Mouse (Mus musculus): ENCODE measurements around the gene Slc5a3. TPM values are rescaled to one million over a fixed set of nuclear protein-coding genes. Genes with fewer than 3 reads are reported as not detected.
A peak's percentile ranks its signal among the peaks of the same experiment; 100 is the strongest.

The Slc5a3 gene
- total RNA-seq (2017): 8.3 and 9.2 TPM in 2 replicates

DNA sequence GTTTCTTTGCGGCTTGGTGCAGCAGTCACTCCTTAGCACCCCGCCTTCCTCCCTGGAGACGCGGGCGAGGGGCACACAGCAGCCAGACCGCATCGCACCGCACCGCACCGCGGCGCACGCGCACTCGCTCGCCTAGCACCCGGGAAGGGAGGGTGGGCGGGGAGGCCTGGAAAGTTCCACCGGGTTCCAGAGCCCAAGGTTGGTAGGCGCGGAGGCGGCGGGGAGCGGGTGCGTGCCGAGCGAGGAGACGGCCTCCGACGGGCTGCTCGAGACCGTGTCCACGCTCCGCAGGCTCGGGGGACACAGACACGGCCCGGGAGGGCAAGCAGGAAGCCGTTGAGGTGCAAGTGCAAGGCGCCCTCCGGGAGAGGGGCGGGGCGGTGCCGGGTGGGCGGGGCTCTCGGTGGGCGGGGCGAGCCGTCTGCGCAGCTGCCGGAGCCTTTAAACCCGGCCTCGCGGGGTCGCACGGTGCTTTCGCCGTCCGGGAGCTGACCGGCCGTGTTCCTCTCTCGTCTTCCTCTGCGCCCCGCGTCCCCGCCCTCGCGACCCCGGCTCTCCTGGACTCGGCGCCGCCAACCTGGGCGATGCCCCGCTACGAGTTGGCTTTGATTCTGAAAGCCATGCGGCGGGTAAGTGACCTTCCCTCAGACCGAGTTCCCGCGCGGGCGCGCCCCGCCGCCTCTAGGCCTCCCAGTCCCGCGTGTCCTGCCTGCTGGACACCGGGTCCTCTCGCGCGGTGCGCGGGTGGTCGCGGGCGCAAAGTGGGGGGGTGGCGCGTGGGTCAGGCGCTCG lies at the start of gene Slc5a3, which contains the start of the genes Mrps6 and Gm49711:
Gene Slc5a3, plus strand, starts transcription at position 471 of the 792 bp plus-strand sequence.
Gene Mrps6, plus strand, starts transcription at position 419 of the 792 bp plus-strand sequence.
Gene Gm49711, plus strand, starts transcription at position 465 of the 792 bp plus-strand sequence.
- ATAC-seq (replicated peaks in 1 of 2; ENCODE audit: insufficient read depth in 1 of 2, low FRiP score in 2 of 2, low TSS enrichment in 1 of 2, low read depth in 1 of 2, poor library complexity in 2 of 2, severe bottlenecking in 2 of 2): peak; percentile 67 to 83

DNA sequence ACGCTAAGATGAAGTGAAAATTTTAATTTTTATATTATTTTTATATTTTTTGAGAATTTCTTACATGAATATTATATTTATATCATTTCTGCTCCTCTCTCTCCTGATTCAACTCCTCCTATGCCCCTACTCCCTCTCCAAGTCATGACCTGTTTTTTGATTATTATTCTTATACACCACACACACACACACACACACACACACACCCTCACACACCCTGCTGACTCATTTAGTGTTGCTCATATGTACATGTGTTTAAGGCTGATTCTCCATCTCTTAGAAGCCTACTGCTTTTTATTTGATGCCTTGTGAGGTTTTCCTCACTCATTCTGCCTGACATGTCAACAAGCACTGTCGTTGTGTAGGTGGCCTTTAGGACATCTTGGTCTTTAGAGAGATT lies 48.5 kb upstream of the Slc5a3 start:
- ATAC-seq (replicated peaks in 1 of 2; ENCODE audit: insufficient read depth in 1 of 2, low FRiP score in 2 of 2, low TSS enrichment in 1 of 2, low read depth in 1 of 2, poor library complexity in 2 of 2, severe bottlenecking in 2 of 2): no peak

DNA sequence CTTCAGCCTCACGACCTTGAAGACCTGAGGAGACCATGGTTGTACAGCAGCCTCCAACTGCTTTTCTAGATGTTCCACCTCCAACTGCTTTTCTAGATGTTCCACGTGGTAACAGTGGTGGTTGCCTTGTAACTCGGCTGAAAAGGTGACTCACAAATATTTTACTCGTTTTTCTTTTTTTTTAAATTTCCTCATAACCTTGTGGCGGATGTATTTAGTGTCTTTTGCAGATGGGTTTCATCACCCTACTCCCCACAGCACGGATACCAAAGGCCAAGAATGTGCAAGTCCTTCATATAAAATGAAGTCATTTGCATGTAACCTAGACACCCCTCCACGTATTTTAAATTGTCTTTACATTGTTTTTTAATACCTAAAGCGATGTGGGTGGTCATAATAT lies 41.3 kb upstream of the Slc5a3 start:
- ATAC-seq (replicated peaks in 1 of 2; ENCODE audit: insufficient read depth in 1 of 2, low FRiP score in 2 of 2, low TSS enrichment in 1 of 2, low read depth in 1 of 2, poor library complexity in 2 of 2, severe bottlenecking in 2 of 2): no peak

DNA sequence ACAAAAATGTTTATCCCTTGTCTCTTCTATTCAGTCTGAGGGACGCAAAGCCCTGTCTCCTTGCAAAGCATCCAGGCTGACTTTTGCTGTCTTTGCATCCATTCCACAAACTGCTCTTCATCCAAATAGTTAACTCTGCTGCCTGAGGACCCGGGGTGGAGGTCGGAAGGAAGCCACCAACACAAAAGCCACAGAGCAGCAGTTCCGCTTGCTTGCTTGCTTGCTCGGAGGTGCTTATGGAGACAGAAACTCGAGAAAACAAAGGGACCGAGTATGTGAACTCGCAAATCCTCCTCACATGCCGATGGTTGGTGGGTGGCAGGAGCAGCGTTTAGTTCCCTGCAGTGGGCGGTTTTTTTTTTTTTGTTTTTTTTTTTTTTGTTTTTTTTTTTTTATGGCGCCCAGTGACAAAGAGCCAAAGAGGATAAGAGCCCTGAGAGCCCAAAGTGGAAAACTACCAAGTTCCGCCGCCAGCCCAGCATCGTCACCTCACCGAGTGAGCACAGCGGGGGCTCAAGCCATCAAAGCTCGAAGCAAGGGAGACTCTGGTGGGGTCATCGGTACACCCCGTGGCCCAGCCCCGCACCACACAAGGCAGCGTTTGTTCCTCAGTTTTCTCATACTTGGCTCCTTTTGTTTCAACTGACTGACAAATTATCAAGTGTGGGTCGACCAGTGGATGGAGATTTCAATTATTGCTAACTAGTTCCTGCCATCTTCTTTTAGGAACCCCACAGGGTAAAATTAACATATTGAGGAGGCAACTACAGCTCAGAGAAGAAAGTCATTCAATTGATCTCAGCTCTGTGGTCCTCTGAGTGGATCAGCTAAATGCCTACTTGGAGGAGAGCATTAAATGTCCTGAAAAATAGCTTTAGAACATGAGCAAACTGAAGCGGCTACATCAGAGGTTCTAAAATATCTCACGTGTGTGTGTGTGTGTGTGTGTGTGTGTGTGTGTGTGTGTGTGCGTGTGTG lies 38.7 kb upstream of the Slc5a3 start:
- ATAC-seq (replicated peaks in 1 of 2; ENCODE audit: insufficient read depth in 1 of 2, low FRiP score in 2 of 2, low TSS enrichment in 1 of 2, low read depth in 1 of 2, poor library complexity in 2 of 2, severe bottlenecking in 2 of 2): peak; percentile 67

DNA sequence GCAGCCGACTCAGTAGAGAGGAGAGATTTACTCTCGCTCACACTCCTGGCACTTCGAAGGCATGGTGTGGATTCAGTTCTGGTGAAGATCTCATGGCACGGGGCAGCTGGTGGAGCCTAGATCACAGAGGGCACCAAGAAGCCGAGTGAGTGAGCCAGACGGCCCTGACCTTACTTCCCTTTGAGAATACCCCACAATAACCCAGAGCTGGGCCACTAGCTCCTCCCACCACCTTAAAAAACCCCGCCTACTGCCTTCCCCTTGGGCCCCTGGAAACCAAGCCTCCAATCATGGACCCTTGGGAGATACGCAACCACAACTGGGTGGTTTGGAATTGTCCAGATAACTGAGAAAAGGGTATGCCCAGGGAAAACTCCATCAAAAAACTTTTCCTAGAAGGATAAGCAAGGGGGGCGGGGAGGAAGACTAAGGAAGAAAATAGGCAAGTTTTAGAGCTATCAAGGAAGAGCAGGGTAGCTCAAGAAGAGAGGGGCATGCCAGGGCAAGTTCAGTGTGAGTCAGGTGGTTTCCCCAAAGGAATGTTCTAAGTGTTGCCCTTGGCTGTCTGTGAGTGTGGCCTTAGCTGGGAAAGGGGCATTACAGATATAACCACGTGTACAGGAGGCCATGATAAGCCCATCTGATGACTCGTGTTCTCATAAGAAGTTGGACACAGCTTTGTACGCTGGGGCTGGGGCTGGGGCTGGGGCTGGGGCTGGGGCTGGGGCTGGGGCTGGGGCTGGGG lies 36.3 kb upstream of the Slc5a3 start:
- no peak for ATAC-seq (replicated peaks in 1 of 2; ENCODE audit: insufficient read depth in 1 of 2, low FRiP score in 2 of 2, low TSS enrichment in 1 of 2, low read depth in 1 of 2, poor library complexity in 2 of 2, severe bottlenecking in 2 of 2)

DNA sequence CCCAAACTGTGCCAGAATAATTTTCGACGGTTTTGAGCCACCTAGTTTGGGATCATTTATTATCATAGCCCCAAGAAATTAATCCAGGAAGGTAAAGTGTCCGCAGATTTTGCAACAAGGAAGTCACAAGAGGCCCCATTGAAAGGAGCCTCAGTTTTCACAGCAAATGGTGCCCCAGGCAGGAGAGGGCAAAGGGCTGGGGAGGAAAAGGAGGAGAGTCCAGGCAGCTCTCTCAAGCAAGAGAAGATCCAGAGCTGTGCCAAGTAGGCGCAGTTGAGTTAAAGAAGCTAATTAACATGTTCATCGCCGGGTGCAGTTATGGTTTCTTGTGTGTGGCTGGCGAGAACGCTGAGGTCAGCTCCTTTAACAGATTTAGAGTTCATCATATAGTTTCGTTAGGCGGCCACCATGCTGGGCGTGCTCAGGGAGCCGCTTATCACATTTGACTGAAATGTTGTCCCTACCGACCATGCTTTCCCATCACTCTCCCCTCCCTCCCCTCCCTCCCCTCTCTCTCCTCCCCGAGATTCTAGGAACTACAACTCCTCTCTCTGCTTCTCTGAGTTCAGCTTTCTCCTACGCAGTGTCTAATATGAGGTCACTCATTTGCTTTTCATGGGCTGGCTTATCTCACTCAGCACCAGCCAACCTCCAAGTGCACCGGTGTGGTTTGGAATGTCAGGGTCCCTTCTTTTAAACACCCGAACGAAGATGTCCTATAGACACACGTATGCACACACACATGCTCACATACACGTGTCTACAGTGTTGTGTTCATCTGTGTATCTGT lies 35.4 kb upstream of the Slc5a3 start:
- no peak for ATAC-seq (replicated peaks in 1 of 2; ENCODE audit: insufficient read depth in 1 of 2, low FRiP score in 2 of 2, low TSS enrichment in 1 of 2, low read depth in 1 of 2, poor library complexity in 2 of 2, severe bottlenecking in 2 of 2)

DNA sequence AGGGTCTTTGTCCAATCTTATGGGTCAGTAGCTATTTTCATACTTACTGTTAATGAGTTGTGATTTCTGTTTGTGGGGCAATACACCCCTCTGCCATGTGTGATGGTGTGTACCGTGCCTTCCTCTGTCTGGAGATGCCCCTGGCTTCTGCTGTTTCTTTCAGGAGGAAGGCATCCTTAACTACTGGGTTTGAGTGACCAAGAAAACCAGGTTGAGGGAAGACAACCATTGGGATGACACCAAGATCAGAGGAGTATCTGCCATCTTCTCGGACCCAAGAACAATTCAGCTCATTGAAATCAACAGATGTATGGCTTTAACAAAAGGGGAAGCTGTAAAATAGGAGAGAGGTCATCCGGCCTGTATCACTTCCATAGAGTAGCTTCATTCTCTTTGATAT lies 24.8 kb upstream of the Slc5a3 start:
- no peak for ATAC-seq (replicated peaks in 1 of 2; ENCODE audit: insufficient read depth in 1 of 2, low FRiP score in 2 of 2, low TSS enrichment in 1 of 2, low read depth in 1 of 2, poor library complexity in 2 of 2, severe bottlenecking in 2 of 2)

DNA sequence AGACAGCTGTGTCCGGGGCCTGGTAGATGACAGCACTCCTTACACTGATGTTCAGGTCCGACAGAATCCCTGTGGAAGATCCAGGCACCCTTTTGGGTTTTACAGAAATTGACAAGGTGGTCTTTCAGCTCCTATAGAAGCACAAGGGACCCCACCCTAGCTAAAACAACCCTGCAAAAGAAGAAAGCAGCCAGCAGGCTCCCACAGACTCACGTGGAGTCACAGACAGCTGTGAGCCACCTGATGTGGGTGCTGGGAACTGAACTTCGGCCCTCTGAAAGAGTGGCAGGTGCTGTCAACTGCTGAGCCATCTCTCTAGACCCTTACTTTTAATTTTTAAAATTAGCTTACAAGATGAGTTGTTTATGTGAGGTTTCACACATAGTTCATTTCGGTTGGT lies 23.4 kb upstream of the Slc5a3 start:
- no peak for ATAC-seq (replicated peaks in 1 of 2; ENCODE audit: insufficient read depth in 1 of 2, low FRiP score in 2 of 2, low TSS enrichment in 1 of 2, low read depth in 1 of 2, poor library complexity in 2 of 2, severe bottlenecking in 2 of 2)

DNA sequence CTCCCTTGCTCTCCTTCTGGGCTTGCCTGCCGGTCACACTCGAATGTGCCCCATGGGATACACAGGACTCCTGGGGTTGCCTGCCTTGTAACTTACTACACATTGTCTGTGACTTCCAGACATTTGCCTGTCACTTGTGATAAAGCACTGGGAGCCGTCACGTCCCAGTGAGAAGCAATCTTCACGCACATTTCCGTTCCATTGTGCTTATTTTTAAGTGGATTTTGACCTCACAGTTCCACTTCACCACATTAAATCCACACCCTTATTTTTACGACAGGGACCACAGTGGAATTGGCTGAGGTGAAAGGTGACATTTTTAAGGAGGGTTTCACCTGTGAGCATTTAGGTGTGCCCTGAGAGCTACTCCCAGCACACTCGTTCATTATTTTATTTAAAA lies 21.4 kb upstream of the Slc5a3 start:
- no peak for ATAC-seq (replicated peaks in 1 of 2; ENCODE audit: insufficient read depth in 1 of 2, low FRiP score in 2 of 2, low TSS enrichment in 1 of 2, low read depth in 1 of 2, poor library complexity in 2 of 2, severe bottlenecking in 2 of 2)

DNA sequence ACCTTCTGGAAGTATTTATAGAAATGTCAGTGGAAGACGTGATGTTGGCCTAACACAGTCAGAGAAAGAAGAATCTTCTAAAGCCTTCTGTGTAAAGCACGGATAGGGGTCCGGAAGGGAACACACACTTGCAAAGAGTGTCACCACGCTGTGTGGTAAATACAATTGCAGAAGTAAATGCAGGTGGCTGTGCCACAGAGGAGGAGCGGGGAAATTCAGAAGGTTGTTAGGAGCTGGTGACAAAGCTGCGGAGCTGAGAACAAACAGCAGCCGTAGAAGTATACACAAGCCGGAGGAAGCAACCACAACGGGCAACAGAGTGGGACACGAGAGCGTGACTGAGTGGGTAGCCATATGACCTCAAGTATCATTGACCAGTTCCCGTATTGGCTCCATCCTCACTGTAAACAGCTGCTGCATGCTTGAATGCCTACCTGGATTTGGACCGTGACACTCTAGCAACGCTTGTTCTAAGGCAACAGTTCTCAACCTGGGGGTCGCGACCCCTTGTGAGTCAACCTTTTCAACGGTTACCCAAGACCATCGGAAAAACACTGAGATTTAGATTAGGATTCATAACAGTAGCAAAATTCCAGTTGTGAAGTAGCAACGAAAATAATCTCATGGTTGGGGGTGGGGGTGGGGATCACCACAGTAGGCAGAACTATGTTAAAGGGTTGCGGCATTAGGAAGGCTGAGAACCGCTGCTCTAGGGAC lies 20.1 kb upstream of the Slc5a3 start:
- ATAC-seq (replicated peaks in 1 of 2; ENCODE audit: insufficient read depth in 1 of 2, low FRiP score in 2 of 2, low TSS enrichment in 1 of 2, low read depth in 1 of 2, poor library complexity in 2 of 2, severe bottlenecking in 2 of 2): peak; percentile 87 to 95

DNA sequence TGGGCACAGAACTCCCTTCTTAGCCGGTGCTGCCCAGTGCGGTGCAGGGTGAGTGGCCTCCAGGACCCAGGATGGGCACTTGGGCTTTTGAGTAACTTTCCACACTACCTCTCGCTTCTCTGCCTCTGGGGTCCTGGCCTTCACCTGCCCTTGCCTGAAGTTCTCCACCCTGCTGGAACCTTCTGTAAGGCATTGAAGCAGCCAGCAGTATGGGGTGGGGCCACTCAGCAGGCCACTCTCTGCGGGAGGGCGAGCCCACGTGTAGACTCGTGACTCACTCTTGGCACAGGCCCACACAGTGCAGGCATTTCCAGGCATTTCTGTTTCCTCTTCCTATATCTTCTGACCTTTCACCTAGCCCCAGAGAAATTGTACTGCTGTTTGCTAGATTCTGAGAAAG lies 18.7 kb upstream of the Slc5a3 start:
- no peak for ATAC-seq (replicated peaks in 1 of 2; ENCODE audit: insufficient read depth in 1 of 2, low FRiP score in 2 of 2, low TSS enrichment in 1 of 2, low read depth in 1 of 2, poor library complexity in 2 of 2, severe bottlenecking in 2 of 2)

DNA sequence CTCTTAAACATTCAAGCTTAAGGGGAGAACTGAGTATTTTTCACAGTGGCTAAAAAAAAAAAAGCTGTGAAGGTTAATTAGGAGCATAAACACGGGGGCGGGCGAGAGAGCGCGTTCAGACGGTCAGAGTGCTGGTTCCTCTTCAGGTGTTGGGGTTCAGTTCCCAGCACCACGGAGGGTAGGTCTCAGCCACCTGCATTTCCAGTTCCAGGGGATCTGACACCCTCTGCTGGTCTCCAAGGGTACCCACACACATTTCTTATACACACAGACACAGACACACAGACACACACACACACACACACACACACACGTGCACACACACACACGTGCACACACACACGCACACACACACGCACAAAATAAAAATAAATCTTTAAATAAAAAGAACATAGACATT lies 18.2 kb upstream of the Slc5a3 start:
- no peak for ATAC-seq (replicated peaks in 1 of 2; ENCODE audit: insufficient read depth in 1 of 2, low FRiP score in 2 of 2, low TSS enrichment in 1 of 2, low read depth in 1 of 2, poor library complexity in 2 of 2, severe bottlenecking in 2 of 2)

DNA sequence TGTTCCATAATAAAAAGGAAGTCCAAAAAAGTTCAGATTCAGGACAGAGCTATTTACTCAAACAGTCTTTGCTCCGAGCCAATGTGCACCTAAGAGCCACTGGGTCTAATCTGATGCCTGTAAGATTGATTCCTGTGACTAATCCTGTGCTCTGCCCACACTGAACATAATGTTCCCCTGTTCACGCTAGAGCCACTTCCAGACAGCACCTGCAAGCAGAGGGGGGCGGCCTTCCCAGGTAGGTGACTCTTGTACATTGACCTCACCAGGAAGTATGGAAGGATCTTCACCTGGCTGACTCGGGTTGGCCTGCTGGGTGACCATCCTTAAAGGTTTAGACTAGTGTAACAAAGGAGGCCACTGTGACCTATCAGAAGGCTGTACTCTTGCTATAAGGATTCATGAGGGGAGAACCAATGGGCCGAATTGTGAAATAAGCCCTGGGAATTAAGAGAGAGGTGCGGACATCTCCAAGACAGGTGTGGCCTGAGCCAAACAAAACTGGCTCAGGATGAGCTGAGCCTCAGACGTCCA lies 6.3 kb upstream of the Slc5a3 start:
- no peak for ATAC-seq (replicated peaks in 1 of 2; ENCODE audit: insufficient read depth in 1 of 2, low FRiP score in 2 of 2, low TSS enrichment in 1 of 2, low read depth in 1 of 2, poor library complexity in 2 of 2, severe bottlenecking in 2 of 2)

DNA sequence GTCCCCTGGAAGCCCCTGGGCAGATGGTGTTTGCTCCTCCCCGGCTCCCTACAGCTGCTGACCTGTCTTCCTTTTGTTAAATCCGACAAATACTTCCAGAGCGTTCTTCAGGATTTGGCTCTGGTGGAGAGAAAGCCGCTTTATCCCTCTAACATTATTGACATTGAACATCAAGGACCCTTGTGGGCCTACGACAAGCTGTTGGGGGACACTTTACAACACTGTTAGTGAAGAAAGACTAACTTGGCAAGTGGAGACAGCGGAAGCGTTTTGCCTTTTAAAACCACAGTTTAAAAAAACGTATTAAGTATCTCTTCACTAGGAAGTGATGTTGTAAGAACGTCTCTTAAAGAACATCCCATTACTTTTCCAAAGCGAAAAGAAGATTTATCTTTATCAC lies 5.6 kb upstream of the Slc5a3 start:
- ATAC-seq (replicated peaks in 1 of 2; ENCODE audit: insufficient read depth in 1 of 2, low FRiP score in 2 of 2, low TSS enrichment in 1 of 2, low read depth in 1 of 2, poor library complexity in 2 of 2, severe bottlenecking in 2 of 2): no peak

DNA sequence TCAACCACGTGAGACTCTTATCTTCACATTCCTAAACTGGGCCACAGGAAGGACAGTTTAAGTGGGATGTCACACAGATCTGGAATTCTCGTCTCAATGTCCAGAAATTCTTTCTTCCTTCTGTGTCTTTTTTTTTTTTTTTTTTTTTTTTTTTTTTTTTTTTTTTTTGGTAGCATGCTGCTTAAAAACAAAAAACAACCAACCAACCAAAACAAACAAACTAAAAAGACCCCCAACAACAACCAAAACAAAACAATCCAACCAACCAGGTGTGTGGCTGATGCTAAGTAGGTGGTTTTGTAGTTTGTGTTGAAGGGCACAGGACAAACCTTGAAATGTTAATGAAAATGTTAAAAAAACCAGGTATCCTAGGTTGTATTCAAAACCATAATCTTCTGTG lies 1.4 kb upstream of the Slc5a3 start:
- no peak for ATAC-seq (replicated peaks in 1 of 2; ENCODE audit: insufficient read depth in 1 of 2, low FRiP score in 2 of 2, low TSS enrichment in 1 of 2, low read depth in 1 of 2, poor library complexity in 2 of 2, severe bottlenecking in 2 of 2)

DNA sequence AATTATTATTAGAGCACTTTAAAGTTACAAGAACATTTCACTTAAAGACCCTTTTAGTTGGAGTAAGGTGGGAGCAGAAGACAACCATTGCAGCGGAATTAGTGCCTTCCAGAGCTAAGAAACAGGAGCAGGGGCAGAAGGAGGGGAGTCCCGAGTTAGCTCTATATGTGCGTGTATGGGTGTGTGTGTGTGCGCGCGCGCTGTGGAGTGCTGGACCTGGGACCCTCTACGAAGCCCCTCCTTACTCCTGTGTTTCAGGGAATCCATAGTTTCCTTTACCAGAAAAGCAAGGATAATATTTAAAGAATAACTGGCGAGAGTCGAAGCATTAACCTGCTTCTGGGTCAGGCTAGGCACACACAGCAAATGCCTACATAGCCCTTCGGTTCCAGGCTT lies 668 bp upstream of the Slc5a3 start:
- ATAC-seq (replicated peaks in 1 of 2; ENCODE audit: insufficient read depth in 1 of 2, low FRiP score in 2 of 2, low TSS enrichment in 1 of 2, low read depth in 1 of 2, poor library complexity in 2 of 2, severe bottlenecking in 2 of 2): peak in 1 of 2 experiments; percentile 3; a peak in 1 of 4 replicates

Data from hematopoietic stem cell, adult 5-6 weeks (primary cell).